Mouse (Mus musculus): ENCODE results near the gene Ackr3. TPM values are rescaled to one million over a fixed set of nuclear protein-coding genes. Genes with fewer than 3 reads are reported as not detected.

Ackr3 gene
- polyA plus RNA-seq, 1 experiment from 2014 or later: 52.6 TPM

- H3K4me3 ChIP-seq (replicated peaks; ENCODE audit: low read depth, low read length): no peak overlapping the region
- peak; percentile 63 for TF ChIP-seq CTCF (IDR thresholded peaks at IDR 0.05; ENCODE audit: low read depth)
- no peaks in the 10 kb centered on the region for H3K36me3 ChIP-seq (ENCODE audit: insufficient read depth, low read length)
- H3K4me1 ChIP-seq (replicated peaks; ENCODE audit: insufficient read depth, low read length): peaks cover 15% of the 10 kb centered on the region
- H3K9ac ChIP-seq (ENCODE audit: low read depth, low read length): no peak overlapping the region
- ATAC-seq (replicated peaks; ENCODE audit: low FRiP score, low read depth): peak; percentile 40
- DNase-seq (ENCODE audit: low spot score): peak; percentile 66
- no peaks in the 10 kb centered on the region; the same call in 1 of the 2 replicates for H3K9me3 ChIP-seq (replicated peaks; ENCODE audit: low read length)
- peak overlapping the region; percentile 60 for H3K4me2 ChIP-seq (ENCODE audit: low read length)
- H3K27me3 ChIP-seq (ENCODE audit: insufficient read depth, low read length): no peaks in the 10 kb centered on the region
- 23% methylated on average over 23 of the region's 23 CpGs for WGBS
- no peak overlapping the region for H3K27ac ChIP-seq
These were observed 1.4 kb upstream of the Ackr3 start for GRCm38 (mm10) chr1:90202207-90202978.

- Histone ChIP-seq H3K36me3 (ENCODE audit: insufficient read depth, low read length) (no peaks in the 10 kb centered on the region), H3K9me3 (replicated peaks; ENCODE audit: low read length) (no peaks in the 10 kb centered on the region), H3K4me3 (replicated peaks; ENCODE audit: low read depth, low read length) (peak overlapping the region; percentile 58; the same call in 1 of the 2 replicates), H3K4me2 (ENCODE audit: low read length) (peak overlapping the region; percentile 60), H3K9ac (ENCODE audit: low read depth, low read length) (no peak overlapping the region), H3K27ac (no peak overlapping the region), H3K27me3 (ENCODE audit: insufficient read depth, low read length) (no peaks in the 10 kb centered on the region), H3K4me1 (replicated peaks; ENCODE audit: insufficient read depth, low read length) (peaks cover 24% of the 10 kb centered on the region)
- TF ChIP-seq CTCF (IDR thresholded peaks at IDR 0.05; ENCODE audit: low read depth): no peak
- DNase-seq (ENCODE audit: low spot score): no peak
- no peak for ATAC-seq (replicated peaks; ENCODE audit: low FRiP score, low read depth)
- WGBS: 18% methylated on average over 11 of the region's 11 CpGs
These were observed 439 bp upstream of the Ackr3 start for GRCm38 (mm10) chr1:90203341-90203740.

- no peaks in the 10 kb centered on the region for H3K27me3 ChIP-seq (ENCODE audit: insufficient read depth, low read length)
- H3K4me2 ChIP-seq (ENCODE audit: low read length): peak overlapping the region; percentile 60
- H3K9me3 ChIP-seq (replicated peaks; ENCODE audit: low read length): no peaks in the 10 kb centered on the region
- WGBS: 21% methylated on average over 1 of the region's 1 CpGs
- peak overlapping the region; percentile 65 for H3K9ac ChIP-seq (ENCODE audit: low read depth, low read length)
- no peak for TF ChIP-seq CTCF (IDR thresholded peaks at IDR 0.05; ENCODE audit: low read depth)
- ATAC-seq (replicated peaks; ENCODE audit: low FRiP score, low read depth) (no peak), DNase-seq (ENCODE audit: low spot score) (no peak)
- H3K4me3 ChIP-seq (replicated peaks; ENCODE audit: low read depth, low read length): peak overlapping the region; percentile 58
- H3K4me1 ChIP-seq (replicated peaks; ENCODE audit: insufficient read depth, low read length): peaks cover 30% of the 10 kb centered on the region
- H3K27ac ChIP-seq: peak overlapping the region; percentile 38
- no peaks in the 10 kb centered on the region for H3K36me3 ChIP-seq (ENCODE audit: insufficient read depth, low read length)
These were observed 1.0 kb downstream of the Ackr3 start for GRCm38 (mm10) chr1:90204821-90205220.

GRCm38 (mm10) chr1:90205223-90205622 lies 1.4 kb downstream of the Ackr3 start:
- ATAC-seq (replicated peaks; ENCODE audit: low FRiP score, low read depth): no peak
- Histone ChIP-seq H3K9me3 (replicated peaks; ENCODE audit: low read length) (no peaks in the 10 kb centered on the region), H3K27me3 (ENCODE audit: insufficient read depth, low read length) (no peaks in the 10 kb centered on the region), H3K4me2 (ENCODE audit: low read length) (peak overlapping the region; percentile 60), H3K4me3 (replicated peaks; ENCODE audit: low read depth, low read length) (peak overlapping the region; percentile 58), H3K36me3 (ENCODE audit: insufficient read depth, low read length) (no peaks in the 10 kb centered on the region), H3K27ac (peak overlapping the region; percentile 38), H3K4me1 (replicated peaks; ENCODE audit: insufficient read depth, low read length) (peaks cover 30% of the 10 kb centered on the region), H3K9ac (ENCODE audit: low read depth, low read length) (peak overlapping the region; percentile 65)
- WGBS: under 1% methylated on average over 6 of the region's 6 CpGs
- peak; percentile 92 for DNase-seq (ENCODE audit: low spot score)
- TF ChIP-seq CTCF (IDR thresholded peaks at IDR 0.05; ENCODE audit: low read depth): peak; percentile 78

- no peak overlapping the region for H3K9ac ChIP-seq (ENCODE audit: low read depth, low read length)
- 50% methylated on average over 3 of the region's 3 CpGs for WGBS
- DNase-seq (ENCODE audit: low spot score): no peak
- ATAC-seq (replicated peaks; ENCODE audit: low FRiP score, low read depth): no peak
- TF ChIP-seq CTCF (IDR thresholded peaks at IDR 0.05; ENCODE audit: low read depth): no peak
- no peaks in the 10 kb centered on the region for H3K36me3 ChIP-seq (ENCODE audit: insufficient read depth, low read length)
- peaks cover 37% of the 10 kb centered on the region for H3K4me1 ChIP-seq (replicated peaks; ENCODE audit: insufficient read depth, low read length)
- H3K27me3 ChIP-seq (ENCODE audit: insufficient read depth, low read length): no peaks in the 10 kb centered on the region
- no peaks in the 10 kb centered on the region for H3K9me3 ChIP-seq (replicated peaks; ENCODE audit: low read length)
- no peak overlapping the region for H3K27ac ChIP-seq
- peak overlapping the region; percentile 58 for H3K4me3 ChIP-seq (replicated peaks; ENCODE audit: low read depth, low read length)
- H3K4me2 ChIP-seq (ENCODE audit: low read length): peak overlapping the region; percentile 60
These were observed 2.9 kb downstream of the Ackr3 start for GRCm38 (mm10) chr1:90206684-90207083.

GRCm38 (mm10) chr1:90207279-90207678 lies 3.5 kb downstream of the Ackr3 start:
- 49% methylated on average over 6 of the region's 6 CpGs for WGBS
- H3K4me1 ChIP-seq (replicated peaks; ENCODE audit: insufficient read depth, low read length): peaks cover 37% of the 10 kb centered on the region
- peak overlapping the region; percentile 58 for H3K4me3 ChIP-seq (replicated peaks; ENCODE audit: low read depth, low read length)
- H3K27ac ChIP-seq: no peak overlapping the region; the same call in 1 of the 2 replicates
- DNase-seq (ENCODE audit: low spot score) (no peak), ATAC-seq (replicated peaks; ENCODE audit: low FRiP score, low read depth) (no peak)
- H3K9me3 ChIP-seq (replicated peaks; ENCODE audit: low read length): no peaks in the 10 kb centered on the region
- H3K4me2 ChIP-seq (ENCODE audit: low read length): peak overlapping the region; percentile 60
- 0 out of 2 replicates have a peak overlapping the region, but pooled peaks have one; percentile 23 for H3K9ac ChIP-seq (ENCODE audit: low read depth, low read length)
- H3K36me3 ChIP-seq (ENCODE audit: insufficient read depth, low read length): no peaks in the 10 kb centered on the region
- H3K27me3 ChIP-seq (ENCODE audit: insufficient read depth, low read length): no peaks in the 10 kb centered on the region
- no peak for TF ChIP-seq CTCF (IDR thresholded peaks at IDR 0.05; ENCODE audit: low read depth)

Data from kidney, postnatal 0 days (tissue).